Mouse (Mus musculus) lung, embryonic 16.5 days (tissue): ENCODE results near the gene Tti1. TPM values are rescaled to one million over a fixed set of nuclear protein-coding genes. Genes with fewer than 3 reads are reported as not detected.

Experiments
- ATAC-seq: fragments of 200-750 bp; cut with Nextera tagmentation; 2 replicates; pipeline ENCODE4 v1.8.0; 2017; ENCODE audit warnings: low read depth, mild to moderate bottlenecking, moderate library complexity
- H3K27ac ChIP-seq: fragments of 300-500 bp; sonication (generic); 2 replicates; pipeline ENCODE4 v1.5.1; 2014; ENCODE audit warnings: mild to moderate bottlenecking, control low read depth, low read length
- H3K27me3 ChIP-seq: fragments of 300-500 bp; sonication (generic); 2 replicates; pipeline ENCODE4 v1.6.1; 2014; ENCODE audit warnings: low read depth, low read length, mixed read lengths; ENCODE audit not compliant: control insufficient read depth, insufficient read depth
- H3K36me3 ChIP-seq: fragments of 300-500 bp; sonication (generic); 2 replicates; pipeline ENCODE4 v1.6.1; 2014; ENCODE audit warnings: low read length; ENCODE audit not compliant: control insufficient read depth, insufficient read depth
- H3K4me1 ChIP-seq: fragments of 300-500 bp; sonication (generic); replicated peaks from 2 replicates; pipeline ENCODE4 v1.6.1; 2014; ENCODE audit warnings: low read length, mixed read lengths; ENCODE audit not compliant: control insufficient read depth, insufficient read depth
- H3K4me2 ChIP-seq: fragments of 300-500 bp; sonication (generic); 2 replicates; pipeline ENCODE4 v1.6.1; 2014; ENCODE audit warnings: low read depth, low read length, control low read depth
- H3K4me3 ChIP-seq: fragments of 300-500 bp; sonication (generic); 2 replicates; pipeline ENCODE4 v1.5.1; 2014; ENCODE audit warnings: mild to moderate bottlenecking, low read length, control low read depth
- H3K9ac ChIP-seq: fragments of 300-500 bp; sonication (generic); 2 replicates; pipeline ENCODE4 v1.6.1; 2014; ENCODE audit warnings: low read length, control low read depth
- H3K9me3 ChIP-seq: fragments of 300-500 bp; sonication (generic); 2 replicates; pipeline ENCODE4 v1.6.1; 2016; ENCODE audit warnings: low read length; ENCODE audit not compliant: control insufficient read depth
- WGBS: fragments of 180-500 bp; shearing (Covaris S2); extraction: QIAGEN DNeasy Blood & Tissue Kit; methylation state at CpG from one replicate; pipeline ENCODE4 v1.1.7; 2014; 5-methylcytosine and 5-hydroxymethylcytosine counted together
- polyA plus RNA-seq: library from polyadenylated mRNA; unstranded; fragments of >200 nt; fragmentation: Nextera tagmentation; extraction: Ambion mirVana; gene quantifications from 2 replicates; pipeline ENCODE4 v1.2.1, GENCODE M21; 2015

Tti1 gene
- polyA plus RNA-seq, 1 experiment from 2014 or later = 25.7 TPM

DNA sequence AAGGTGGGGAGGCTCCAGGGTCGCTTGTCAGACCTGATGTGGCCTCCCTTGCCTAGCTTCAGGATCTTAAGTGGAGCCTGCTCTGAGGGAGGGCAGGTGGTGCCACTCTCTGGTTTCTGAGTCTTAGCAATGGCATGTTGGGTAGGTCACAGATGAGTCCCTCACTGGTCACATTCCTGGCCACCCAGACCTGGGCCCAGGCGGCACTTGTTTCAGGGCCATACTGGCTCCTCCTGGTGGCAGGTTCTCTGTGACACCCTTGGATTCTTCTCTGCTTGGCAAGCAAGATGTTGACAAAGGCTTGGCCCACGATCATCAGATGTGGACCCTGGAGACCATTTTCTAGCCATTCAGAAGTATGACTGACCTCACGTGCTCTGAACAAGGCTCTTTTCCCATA, 95.6 kb downstream of the Tti1 start:
- Histone ChIP-seq H3K9me3 (no peaks in the 10 kb centered on the region), H3K9ac (no peak overlapping the region), H3K27me3 (no peaks in the 10 kb centered on the region), H3K4me1 (no peaks in the 10 kb centered on the region), H3K4me3 (no peak overlapping the region), H3K36me3 (no peaks in the 10 kb centered on the region), H3K4me2 (no peak overlapping the region), H3K27ac (no peak overlapping the region)
- ATAC-seq = no peak
- WGBS = 62% methylated on average over 4 of the region's 4 CpGs

Other genes with a start within 250 kb of the Tti1 start
- not detected in 2 replicates for gene Vstm2l, start 113.8 kb downstream of the Tti1 start, polyA plus RNA-seq
- 40.4 and 43.4 TPM in 2 replicates for gene Rprd1b, start 64 bp upstream of the Tti1 start, polyA plus RNA-seq
- 75.8 and 81.6 TPM in 2 replicates for gene Tgm2, start 118.0 kb upstream of the Tti1 start, polyA plus RNA-seq
- 3.9 and 4.0 TPM in 2 replicates for gene D630003M21Rik, start 200.8 kb upstream of the Tti1 start, polyA plus RNA-seq
- gene Bpi, start 229.7 kb upstream of the Tti1 start, polyA plus RNA-seq = not detected in 2 replicates